Mouse (Mus musculus) lung, embryonic 14.5 days (tissue): Measurements from ENCODE around the gene Smad6. TPM values are rescaled to one million over a fixed set of nuclear protein-coding genes. Genes with fewer than 3 reads are reported as not detected.

Experiments used
- ATAC-seq: fragments of 200-750 bp; cut with Nextera tagmentation; 2 replicates; pipeline ENCODE4 v1.8.0; 2017; ENCODE audit warnings: mild to moderate bottlenecking, moderate TSS enrichment, moderate library complexity; ENCODE audit not compliant: insufficient read depth
- DNase-seq: peaks from one replicate; pipeline ENCODE4 v3.0.0-alpha.2; 2015
- H3K27ac ChIP-seq: fragments of 300-500 bp; sonication (generic); 2 replicates; pipeline ENCODE4 v1.5.1; 2014; ENCODE audit warnings: low read depth, mild to moderate bottlenecking, moderate library complexity
- H3K27me3 ChIP-seq: fragments of 300-500 bp; sonication (generic); 2 replicates; pipeline ENCODE4 v1.6.1; 2014; ENCODE audit warnings: low read length, control low read depth; ENCODE audit not compliant: insufficient read depth
- H3K36me3 ChIP-seq: fragments of 300-500 bp; sonication (generic); 2 replicates; pipeline ENCODE4 v1.6.1; 2014; ENCODE audit warnings: control low read depth; ENCODE audit not compliant: insufficient read depth
- H3K4me1 ChIP-seq: fragments of 300-500 bp; sonication (generic); 2 replicates; pipeline ENCODE4 v1.6.1; 2014; ENCODE audit warnings: antibody characterized with exemption, control low read depth; ENCODE audit not compliant: insufficient read depth
- H3K4me2 ChIP-seq: fragments of 300-500 bp; sonication (generic); 2 replicates; pipeline ENCODE4 v1.6.1; 2014; ENCODE audit warnings: mild to moderate bottlenecking
- H3K4me3 ChIP-seq: fragments of 300-500 bp; sonication (generic); 2 replicates; pipeline ENCODE4 v1.5.1; 2014; ENCODE audit warnings: low read depth, low read length
- H3K9ac ChIP-seq: fragments of 300-500 bp; sonication (generic); 2 replicates; pipeline ENCODE4 v1.6.1; 2014
- H3K9me3 ChIP-seq: fragments of 300-500 bp; sonication (generic); 2 replicates; pipeline ENCODE4 v1.6.1; 2016; ENCODE audit warnings: low read depth, low read length, control low read depth
- CTCF ChIP-seq: IDR thresholded peaks from 2 replicates; pipeline ENCODE4 v1.5.1; 2016; ENCODE audit warnings: antibody characterized with exemption, low read depth
- WGBS: fragments of 180-500 bp; shearing (Covaris S2); extraction: QIAGEN DNeasy Blood & Tissue Kit; methylation state at CpG from one replicate; pipeline ENCODE4 v1.1.7; 2014; 5-methylcytosine and 5-hydroxymethylcytosine counted together
- polyA plus RNA-seq: library from polyadenylated mRNA; unstranded; fragments of >200 nt; fragmentation: Nextera tagmentation; extraction: Ambion mirVana; gene quantifications from 2 replicates; pipeline ENCODE4 v1.2.1, GENCODE M21; 2014

Smad6 gene
- 13.6 and 15.3 TPM in 2 replicates for polyA plus RNA-seq

DNA sequence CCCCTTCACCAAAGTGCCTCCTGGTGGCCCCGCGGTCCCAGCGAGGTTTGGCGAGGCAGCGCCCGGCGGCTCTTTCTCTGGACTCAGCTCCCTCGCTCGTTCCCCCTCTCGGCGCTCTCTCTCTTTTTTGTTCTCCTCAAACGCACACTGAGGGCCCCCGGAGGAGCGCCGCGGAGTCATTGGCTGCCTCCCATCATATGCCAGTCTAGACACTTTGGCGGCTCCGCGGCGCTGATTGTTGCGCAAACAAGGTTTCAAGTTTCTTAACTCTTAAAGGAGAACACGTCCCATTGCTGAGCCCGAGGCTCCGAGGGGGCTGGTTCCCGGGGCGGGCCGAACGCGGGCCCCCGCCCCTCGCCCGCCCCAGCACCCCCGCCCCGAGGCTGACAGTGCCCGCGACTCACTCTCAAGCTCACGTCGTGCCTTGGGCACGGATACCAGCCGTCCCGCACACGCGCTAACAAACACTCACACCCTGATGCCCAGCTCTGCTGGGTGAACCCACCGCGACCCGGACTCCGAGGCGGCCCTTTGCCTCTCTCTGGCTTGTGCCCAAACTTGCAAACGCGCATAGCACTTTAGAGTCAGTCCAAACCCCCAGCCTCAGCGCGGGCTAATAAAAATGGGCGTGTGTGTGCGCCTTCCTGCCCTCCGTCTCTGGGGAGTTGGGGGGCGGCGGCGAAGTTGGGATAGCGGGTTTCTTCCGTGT is at the start of gene Smad6:
Smad6 (minus strand) TSS at position 207 of the 709 bp plus-strand sequence.
- peak within 1 kb of the TSS; percentile 98 for H3K4me3 ChIP-seq
- H3K4me2 ChIP-seq, result peak within 1 kb of the TSS; percentile 99
- H3K27me3 ChIP-seq, result no peaks in the 10 kb centered on the region
- ATAC-seq (peak; percentile 73), DNase-seq (peak; percentile 100)
- peaks cover 4% of the 10 kb centered on the region; the same call in 1 of the 2 replicates for H3K36me3 ChIP-seq
- no peak for TF ChIP-seq CTCF
- peak within 1 kb of the TSS; percentile 99 for H3K27ac ChIP-seq
- under 1% methylated on average over 60 of the region's 60 CpGs for WGBS
- peak within 1 kb of the TSS; percentile 99 for H3K9ac ChIP-seq
- H3K9me3 ChIP-seq, result no peaks in the 10 kb centered on the region
- H3K4me1 ChIP-seq, result peaks cover 9% of the 10 kb centered on the region

DNA sequence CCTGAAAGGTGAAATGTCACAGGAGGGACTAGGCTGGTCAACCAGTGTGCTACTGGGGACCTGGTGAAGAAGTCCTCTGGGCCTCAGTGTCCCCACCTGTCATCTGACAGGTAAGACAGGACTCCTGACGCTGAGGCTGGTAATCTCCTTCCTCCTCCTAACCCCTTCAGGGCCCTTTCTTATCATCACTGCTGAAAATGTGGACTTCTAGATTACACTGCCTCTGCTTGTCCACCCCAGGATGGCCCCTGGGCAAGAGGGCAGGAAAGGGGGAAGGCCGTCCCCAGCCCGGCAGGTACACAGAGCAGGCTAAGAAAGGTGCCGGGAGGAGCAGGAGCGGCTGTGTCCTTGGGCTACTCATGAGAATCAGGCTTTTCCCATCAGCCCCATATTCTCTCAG is 48.8 kb upstream of the Smad6 start:
- DNase-seq (no peak), ATAC-seq (no peak)
- 77% methylated on average over 5 of the region's 5 CpGs for WGBS
- no peaks in the 10 kb centered on the region for H3K36me3 ChIP-seq
- no peaks in the 10 kb centered on the region for H3K9me3 ChIP-seq
- H3K27ac ChIP-seq, result no peak overlapping the region
- no peak overlapping the region for H3K4me2 ChIP-seq
- no peak overlapping the region for H3K4me3 ChIP-seq
- no peaks in the 10 kb centered on the region for H3K27me3 ChIP-seq
- no peak overlapping the region for H3K9ac ChIP-seq
- TF ChIP-seq CTCF, result no peak
- peaks cover 16% of the 10 kb centered on the region for H3K4me1 ChIP-seq

DNA sequence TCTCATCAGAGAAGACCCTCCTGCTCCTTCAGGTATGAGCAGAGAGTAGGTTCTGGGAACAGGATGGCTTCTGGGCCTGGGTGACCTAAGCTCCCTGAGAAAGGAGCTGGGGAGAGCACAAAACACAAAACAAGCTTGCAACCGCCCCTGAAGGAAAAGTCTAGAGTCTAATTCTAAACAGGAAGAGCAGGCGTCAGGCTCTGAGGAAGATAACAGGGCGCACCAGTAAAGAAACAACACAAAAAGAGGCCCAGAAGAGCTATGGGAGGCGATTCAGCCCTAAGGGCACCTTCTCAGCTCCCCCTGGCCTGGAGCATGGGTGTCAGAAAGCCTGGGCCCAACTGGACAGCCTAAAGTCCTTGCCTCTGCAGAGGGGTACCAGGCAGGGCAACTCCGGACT is 47.3 kb upstream of the Smad6 start:
- DNase-seq (no peak), ATAC-seq (no peak)
- no peaks in the 10 kb centered on the region for H3K9me3 ChIP-seq
- H3K9ac ChIP-seq, result no peak overlapping the region
- H3K36me3 ChIP-seq, result no peaks in the 10 kb centered on the region
- peaks cover 16% of the 10 kb centered on the region for H3K4me1 ChIP-seq
- H3K4me3 ChIP-seq, result no peak overlapping the region
- WGBS, result 69% methylated on average over 5 of the region's 5 CpGs
- H3K27me3 ChIP-seq, result no peaks in the 10 kb centered on the region
- no peak for TF ChIP-seq CTCF
- 0 out of 2 replicates have a peak overlapping the region, but pooled peaks have one; percentile 43 for H3K27ac ChIP-seq
- no peak overlapping the region for H3K4me2 ChIP-seq

DNA sequence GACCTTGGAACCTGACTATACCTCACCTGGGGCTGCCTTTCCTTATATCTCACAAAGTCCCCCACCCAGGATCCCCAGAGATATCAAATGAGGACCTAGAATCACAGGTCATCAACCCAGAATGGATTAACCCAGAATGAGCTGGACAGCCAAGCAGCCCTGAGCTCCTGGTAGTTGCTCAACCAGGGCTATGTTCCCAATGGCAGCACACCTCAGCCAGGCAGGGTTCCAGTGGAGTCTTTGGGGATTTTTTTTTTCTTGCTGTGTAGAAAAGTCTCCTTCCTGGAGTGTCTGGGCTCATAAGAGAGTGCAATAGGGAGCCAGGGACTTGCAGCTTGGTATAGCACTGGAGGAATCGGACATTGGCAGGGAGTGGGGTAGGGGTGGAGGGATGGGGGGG is 46.7 kb upstream of the Smad6 start:
- no peaks in the 10 kb centered on the region for H3K27me3 ChIP-seq
- H3K4me2 ChIP-seq, result no peak overlapping the region
- H3K36me3 ChIP-seq, result no peaks in the 10 kb centered on the region
- WGBS, result 100% methylated on average over 1 of the region's 1 CpGs
- H3K4me1 ChIP-seq, result peaks cover 16% of the 10 kb centered on the region
- no peak for DNase-seq
- H3K4me3 ChIP-seq, result no peak overlapping the region
- ATAC-seq, result no peak
- peak overlapping the region; percentile 95; the same call in 1 of the 2 replicates for H3K27ac ChIP-seq
- no peak overlapping the region for H3K9ac ChIP-seq
- no peak for TF ChIP-seq CTCF
- no peaks in the 10 kb centered on the region for H3K9me3 ChIP-seq

DNA sequence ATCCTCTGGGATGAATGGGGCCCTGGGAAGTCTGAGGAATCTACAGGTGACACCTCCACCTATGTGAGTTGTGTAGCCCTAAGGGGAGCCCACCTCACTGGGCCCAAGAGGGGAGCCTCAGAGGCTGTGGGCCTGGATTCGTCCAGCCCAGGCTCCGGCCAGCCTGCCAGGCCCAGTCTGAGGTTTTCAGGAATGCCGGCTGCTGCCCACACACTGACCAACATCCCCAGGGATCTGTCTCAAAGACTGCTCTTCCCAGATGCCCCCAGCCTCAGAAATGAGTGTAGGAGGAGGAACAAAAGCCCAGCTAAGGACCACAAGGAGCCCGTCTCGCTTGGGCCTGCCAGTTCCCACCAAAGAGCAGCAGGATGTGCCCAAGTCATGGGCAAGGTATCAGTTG is 45.9 kb upstream of the Smad6 start:
- no peak for ATAC-seq
- no peak overlapping the region for H3K9ac ChIP-seq
- no peak for DNase-seq
- H3K4me2 ChIP-seq, result no peak overlapping the region
- peaks cover 16% of the 10 kb centered on the region for H3K4me1 ChIP-seq
- H3K4me3 ChIP-seq, result no peak overlapping the region
- TF ChIP-seq CTCF, result no peak
- 88% methylated on average over 5 of the region's 5 CpGs for WGBS
- H3K9me3 ChIP-seq, result no peaks in the 10 kb centered on the region
- no peaks in the 10 kb centered on the region for H3K36me3 ChIP-seq
- peak overlapping the region; percentile 95; the same call in 1 of the 2 replicates for H3K27ac ChIP-seq
- no peaks in the 10 kb centered on the region for H3K27me3 ChIP-seq

DNA sequence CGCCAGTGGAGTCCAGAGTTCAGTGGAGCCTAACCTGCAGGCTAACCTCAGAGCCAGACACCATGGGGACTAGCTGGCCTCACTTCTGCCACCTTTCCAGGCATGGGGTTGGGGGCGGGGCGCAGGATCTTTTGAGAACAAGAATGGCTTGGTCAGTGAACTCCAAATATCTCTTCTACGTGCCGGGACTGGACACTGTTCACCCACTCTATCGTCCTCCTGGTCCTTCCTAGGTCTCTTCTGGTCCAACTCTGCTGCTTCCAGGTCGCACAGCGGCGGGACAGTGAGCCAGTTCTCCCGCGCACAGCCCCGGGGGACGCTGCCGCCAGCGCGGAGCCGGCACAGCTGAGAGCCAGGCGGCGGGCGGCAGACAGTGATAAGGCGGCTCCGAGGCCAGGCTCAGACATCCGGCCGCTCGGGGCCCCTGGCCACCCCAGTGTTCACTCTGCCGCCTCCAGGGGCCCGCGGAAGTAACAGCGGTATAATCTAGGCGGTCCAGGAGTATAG is 38.2 kb upstream of the Smad6 start:
- ATAC-seq (peak; percentile 76), DNase-seq (peak; percentile 76)
- H3K4me1 ChIP-seq, result peaks cover 10% of the 10 kb centered on the region
- TF ChIP-seq CTCF, result no peak
- H3K9me3 ChIP-seq, result no peaks in the 10 kb centered on the region
- peak overlapping the region; percentile 61 for H3K4me2 ChIP-seq
- H3K36me3 ChIP-seq, result no peaks in the 10 kb centered on the region
- peak overlapping the region; percentile 59 for H3K27ac ChIP-seq
- WGBS, result 3% methylated on average over 30 of the region's 30 CpGs
- no peaks in the 10 kb centered on the region for H3K27me3 ChIP-seq
- peak overlapping the region; percentile 50 for H3K9ac ChIP-seq
- H3K4me3 ChIP-seq, result peak overlapping the region; percentile 21

DNA sequence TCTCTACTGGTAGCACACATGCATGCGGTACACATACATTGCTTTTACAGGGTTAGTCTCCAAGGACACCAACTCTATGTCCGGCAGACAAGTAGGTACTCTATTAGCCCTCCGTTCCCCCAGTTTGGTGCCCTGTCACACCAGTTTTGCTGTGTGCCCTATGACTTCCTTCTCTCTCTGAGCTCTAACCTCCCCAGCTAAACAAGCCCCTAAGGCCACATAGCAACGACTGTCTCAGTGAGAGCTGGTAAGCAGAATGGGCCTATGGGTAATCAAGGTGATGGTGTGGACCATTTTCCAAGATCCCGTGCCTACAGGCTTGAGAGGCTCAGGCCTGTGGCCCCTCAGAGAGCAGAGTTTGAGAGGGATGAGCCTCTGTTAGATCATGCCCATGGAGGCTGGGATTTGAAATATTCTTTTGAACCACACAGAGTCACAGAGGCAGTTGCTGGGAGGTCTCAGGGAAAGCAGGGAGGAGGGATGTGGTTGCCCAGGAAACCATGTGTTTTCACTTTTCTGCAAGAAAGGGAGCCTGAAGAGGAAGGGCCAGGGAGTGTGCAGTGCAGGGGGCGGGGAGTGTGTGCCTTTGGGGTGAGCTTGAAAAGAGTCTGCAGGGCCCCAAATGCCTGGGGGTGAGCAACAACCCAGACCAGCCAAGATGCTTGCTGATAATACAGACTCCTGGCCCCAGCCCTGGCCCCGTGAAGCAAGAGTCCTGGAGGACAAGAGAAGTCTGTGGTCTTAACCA is 36.2 kb upstream of the Smad6 start:
- DNase-seq, result peak; percentile 76
- Histone ChIP-seq H3K4me2 (no peak overlapping the region), H3K36me3 (no peaks in the 10 kb centered on the region), H3K4me1 (peaks cover 10% of the 10 kb centered on the region), H3K9me3 (no peaks in the 10 kb centered on the region), H3K4me3 (no peak overlapping the region), H3K27ac (peak overlapping the region; percentile 14; the same call in 1 of the 2 replicates), H3K27me3 (no peaks in the 10 kb centered on the region), H3K9ac (no peak overlapping the region)
- no peak for TF ChIP-seq CTCF
- 47% methylated on average over 7 of the region's 7 CpGs for whole genome bisulfite sequencing
- peak; percentile 32 for ATAC-seq
